Mouse (Mus musculus): Measurements from ENCODE around the gene Smco4. TPM values are rescaled to one million over a fixed set of nuclear protein-coding genes. Genes with fewer than 3 reads are reported as not detected.
"Not testable (repeated sequence)": the region's sequence is repeated elsewhere in the genome, so short reads cannot be mapped to it uniquely, and the experiment has no call there.

Gene Smco4
- polyA plus RNA-seq, 1 experiment from 2014 or later = 3.9 TPM

DNA sequence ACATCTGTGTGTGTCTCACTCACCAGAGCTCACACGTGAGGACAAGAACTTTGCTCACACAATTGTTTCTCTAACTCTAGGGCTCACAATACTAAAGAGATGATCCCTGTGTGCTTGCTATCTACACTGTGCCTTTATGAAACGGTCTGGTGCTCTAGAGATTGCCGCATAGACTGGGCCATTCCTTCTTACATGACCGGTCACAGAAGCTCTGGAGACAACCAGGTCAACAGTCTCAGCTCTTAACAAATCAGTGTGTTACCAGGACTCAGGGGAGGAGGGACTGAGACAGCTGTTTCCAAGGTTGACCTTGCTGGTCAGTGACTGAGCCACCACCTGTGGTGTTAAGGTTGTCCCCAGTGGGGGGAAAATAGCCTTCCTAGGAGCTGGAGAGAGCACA is 1.5 kb upstream of the Smco4 start:
- Histone ChIP-seq H3K4me2 (ENCODE audit: low read depth, low read length) (no peak overlapping the region), H3K4me3 (replicated peaks; ENCODE audit: low read length) (no peak overlapping the region), H3K9me3 (replicated peaks; ENCODE audit: control insufficient read depth, low read length) (no peaks in the 10 kb centered on the region), H3K36me3 (ENCODE audit: control insufficient read depth, insufficient read depth, low read length) (no peaks in the 10 kb centered on the region), H3K4me1 (ENCODE audit: control insufficient read depth, insufficient read depth, low read length) (peaks cover 13% of the 10 kb centered on the region), H3K9ac (ENCODE audit: low read length) (no peak overlapping the region), H3K27ac (ENCODE audit: low read length) (no peak overlapping the region), H3K27me3 (ENCODE audit: control insufficient read depth, insufficient read depth, low read length) (peaks cover 6% of the 10 kb centered on the region)
- WGBS = 78% methylated on average over 4 of the region's 4 CpGs
- no peak for ATAC-seq (ENCODE audit: insufficient read depth, low FRiP score)

DNA sequence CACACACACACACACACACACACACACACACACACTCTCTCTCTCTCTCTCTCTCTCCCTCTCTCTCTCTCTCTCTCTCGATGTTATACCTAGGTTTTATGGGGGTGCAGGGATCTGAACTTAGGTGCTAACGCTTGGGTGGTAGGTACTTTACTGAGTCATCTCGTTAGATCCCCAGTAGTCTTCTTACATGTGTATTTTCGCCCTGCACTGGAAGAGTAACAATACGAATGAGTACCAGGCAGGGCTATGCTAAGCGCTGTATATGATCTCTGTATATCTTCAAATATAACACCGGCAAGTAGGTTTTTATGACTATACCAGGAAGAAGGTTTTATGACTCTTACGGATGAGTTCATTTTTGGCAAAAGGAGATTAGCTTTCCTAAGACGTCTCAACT is 831 bp upstream of the Smco4 start:
- Histone ChIP-seq H3K36me3 (ENCODE audit: control insufficient read depth, insufficient read depth, low read length) (no peaks in the 10 kb centered on the region), H3K4me1 (ENCODE audit: control insufficient read depth, insufficient read depth, low read length) (peaks cover 14% of the 10 kb centered on the region), H3K9me3 (replicated peaks; ENCODE audit: control insufficient read depth, low read length) (no peaks in the 10 kb centered on the region), H3K4me2 (ENCODE audit: low read depth, low read length) (no peak overlapping the region), H3K9ac (ENCODE audit: low read length) (no peak overlapping the region), H3K27ac (ENCODE audit: low read length) (no peak overlapping the region), H3K4me3 (replicated peaks; ENCODE audit: low read length) (no peak overlapping the region), H3K27me3 (ENCODE audit: control insufficient read depth, insufficient read depth, low read length) (peaks cover 6% of the 10 kb centered on the region)
- 67% methylated on average over 9 of the region's 9 CpGs for WGBS
- no peak for ATAC-seq (ENCODE audit: insufficient read depth, low FRiP score)

DNA sequence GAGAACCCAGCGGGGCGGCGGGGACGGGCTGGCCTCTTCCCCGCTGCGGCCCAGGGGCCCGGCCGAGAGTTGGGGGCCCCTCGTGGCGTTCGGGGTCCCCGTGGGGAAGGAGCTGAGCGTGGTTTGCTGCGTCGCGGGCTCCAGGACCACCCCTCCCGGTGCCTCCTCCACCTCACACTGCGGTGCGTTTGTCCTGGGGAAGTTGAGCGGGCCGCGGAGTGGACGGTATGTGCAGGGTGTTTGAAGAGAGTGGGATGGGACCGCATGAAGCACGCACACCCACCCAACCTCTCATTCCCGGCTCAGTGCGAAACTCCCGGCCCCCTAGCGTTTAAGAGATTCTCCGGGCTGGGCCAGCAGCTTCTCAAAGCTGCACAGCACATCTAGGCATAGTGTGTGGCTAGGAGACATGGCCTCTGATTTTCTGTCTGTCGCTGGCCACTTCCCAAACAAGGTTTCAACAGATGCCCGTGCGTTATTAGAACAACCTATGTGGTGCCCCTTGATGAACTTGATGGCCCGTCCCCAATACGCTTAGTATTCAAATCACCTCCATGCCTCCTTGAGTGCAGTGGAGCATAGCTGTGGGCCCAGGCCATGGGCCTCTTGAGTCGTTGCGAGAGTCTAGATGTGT is 810 bp downstream of the Smco4 start:
- H3K4me3 ChIP-seq (replicated peaks; ENCODE audit: low read length) = peak overlapping the region; percentile 74
- H3K9ac ChIP-seq (ENCODE audit: low read length) = peak overlapping the region; percentile 93
- peak; percentile 71 for ATAC-seq (ENCODE audit: insufficient read depth, low FRiP score)
- 3% methylated on average over 37 of the region's 37 CpGs for WGBS
- H3K4me1 ChIP-seq (ENCODE audit: control insufficient read depth, insufficient read depth, low read length) = peaks cover 18% of the 10 kb centered on the region
- peak overlapping the region; percentile 75 for H3K27ac ChIP-seq (ENCODE audit: low read length)
- H3K27me3 ChIP-seq (ENCODE audit: control insufficient read depth, insufficient read depth, low read length) = peaks cover 6% of the 10 kb centered on the region
- peak overlapping the region; percentile 77 for H3K4me2 ChIP-seq (ENCODE audit: low read depth, low read length)
- H3K9me3 ChIP-seq (replicated peaks; ENCODE audit: control insufficient read depth, low read length) = no peaks in the 10 kb centered on the region
- H3K36me3 ChIP-seq (ENCODE audit: control insufficient read depth, insufficient read depth, low read length) = no peaks in the 10 kb centered on the region

DNA sequence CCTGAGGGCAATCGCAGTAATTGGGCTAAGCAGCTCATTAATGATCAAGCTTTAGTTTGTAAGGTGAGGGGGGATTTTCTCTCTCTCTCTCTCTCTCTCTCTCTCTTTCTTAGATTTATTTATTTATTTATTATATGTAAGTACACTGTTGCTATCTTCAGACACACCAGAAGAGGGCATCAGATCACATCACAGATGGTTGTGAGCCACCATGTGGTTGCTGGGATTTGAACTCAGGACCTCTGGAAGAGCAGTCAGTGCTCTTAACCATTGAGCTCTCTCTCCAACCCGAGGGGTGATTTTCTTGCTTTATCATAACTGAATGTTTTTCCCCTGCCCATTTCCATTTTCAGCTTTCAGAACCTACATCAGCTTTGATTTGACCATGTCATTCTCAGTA is 2.0 kb downstream of the Smco4 start:
- 92% methylated on average over 2 of the region's 2 CpGs for WGBS
- not testable (repeated sequence) for H3K27me3 ChIP-seq (ENCODE audit: control insufficient read depth, insufficient read depth, low read length); H3K4me2 ChIP-seq (ENCODE audit: low read depth, low read length); ATAC-seq (ENCODE audit: insufficient read depth, low FRiP score); H3K9ac ChIP-seq (ENCODE audit: low read length); H3K9me3 ChIP-seq (replicated peaks; ENCODE audit: control insufficient read depth, low read length); H3K27ac ChIP-seq (ENCODE audit: low read length); H3K4me3 ChIP-seq (replicated peaks; ENCODE audit: low read length); H3K36me3 ChIP-seq (ENCODE audit: control insufficient read depth, insufficient read depth, low read length)
- peaks cover 17% of the 10 kb centered on the region for H3K4me1 ChIP-seq (ENCODE audit: control insufficient read depth, insufficient read depth, low read length)

DNA sequence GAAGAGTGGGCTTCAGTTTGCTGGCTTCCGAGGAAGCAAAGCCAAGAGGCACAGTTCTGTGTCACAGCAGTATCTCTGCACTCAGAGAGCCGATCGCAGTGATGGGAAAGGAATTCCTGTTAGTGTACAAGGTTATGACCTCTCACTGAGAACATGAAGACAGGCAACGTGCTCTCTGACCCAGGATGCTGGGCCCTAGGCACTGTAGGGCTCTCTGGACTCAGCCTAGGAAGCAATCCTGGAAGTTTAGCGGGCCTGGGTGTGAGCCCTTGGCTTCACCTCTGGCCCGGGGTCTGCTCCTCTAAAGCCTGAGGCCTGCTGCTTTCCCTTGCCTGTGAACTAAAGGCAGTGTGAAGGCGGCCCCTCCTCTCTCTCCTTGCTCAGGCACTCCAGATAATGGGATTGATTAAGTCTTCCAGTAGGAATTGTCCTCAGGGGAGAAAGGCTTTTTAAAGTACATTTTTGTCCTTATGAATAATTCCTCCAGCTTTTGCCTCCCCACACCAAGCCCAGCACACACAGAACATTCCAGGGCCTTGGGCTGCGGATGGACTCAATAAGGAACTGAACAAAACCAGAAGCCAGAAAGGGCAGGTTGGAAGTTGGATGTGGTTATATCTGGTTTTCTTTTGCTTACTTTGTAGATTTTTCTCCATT is 2.8 kb downstream of the Smco4 start:
- Histone ChIP-seq H3K9ac (ENCODE audit: low read length) (0 out of 2 replicates have a peak overlapping the region, but pooled peaks have one; percentile 27), H3K4me2 (ENCODE audit: low read depth, low read length) (no peak overlapping the region), H3K27ac (ENCODE audit: low read length) (peak overlapping the region; percentile 7; the same call in 1 of the 2 replicates), H3K4me1 (ENCODE audit: control insufficient read depth, insufficient read depth, low read length) (peaks cover 19% of the 10 kb centered on the region), H3K4me3 (replicated peaks; ENCODE audit: low read length) (no peak overlapping the region), H3K9me3 (replicated peaks; ENCODE audit: control insufficient read depth, low read length) (no peaks in the 10 kb centered on the region), H3K27me3 (ENCODE audit: control insufficient read depth, insufficient read depth, low read length) (peaks cover 6% of the 10 kb centered on the region), H3K36me3 (ENCODE audit: control insufficient read depth, insufficient read depth, low read length) (no peaks in the 10 kb centered on the region)
- no peak for ATAC-seq (ENCODE audit: insufficient read depth, low FRiP score)
- WGBS = 48% methylated on average over 8 of the region's 8 CpGs

DNA sequence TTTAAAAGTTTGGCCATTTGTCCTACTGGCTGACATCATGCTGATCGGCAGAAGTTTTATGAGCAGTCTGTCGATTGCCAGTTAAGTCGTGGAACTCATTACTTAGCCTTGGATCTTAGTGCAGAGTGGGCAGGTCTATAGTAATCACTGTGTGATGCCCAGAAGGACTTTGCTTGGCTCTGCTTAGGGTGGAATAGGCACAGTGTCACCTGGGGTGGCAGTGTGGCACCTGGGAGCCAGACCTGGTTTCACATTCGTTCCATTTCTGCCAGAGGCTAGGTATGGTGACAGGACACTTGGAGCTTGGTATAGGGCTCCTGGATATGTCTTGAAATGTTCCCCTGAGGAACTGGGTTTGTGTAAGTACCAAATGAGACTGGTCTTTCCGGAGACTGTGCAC is 6.8 kb downstream of the Smco4 start:
- ATAC-seq (ENCODE audit: insufficient read depth, low FRiP score) = no peak
- no peaks in the 10 kb centered on the region for H3K9me3 ChIP-seq (replicated peaks; ENCODE audit: control insufficient read depth, low read length)
- 84% methylated on average over 5 of the region's 5 CpGs for WGBS
- no peaks in the 10 kb centered on the region for H3K36me3 ChIP-seq (ENCODE audit: control insufficient read depth, insufficient read depth, low read length)
- H3K4me1 ChIP-seq (ENCODE audit: control insufficient read depth, insufficient read depth, low read length) = peaks cover 27% of the 10 kb centered on the region; the same call in 1 of the 2 replicates
- no peak overlapping the region for H3K9ac ChIP-seq (ENCODE audit: low read length)
- H3K27me3 ChIP-seq (ENCODE audit: control insufficient read depth, insufficient read depth, low read length) = no peaks in the 10 kb centered on the region
- no peak overlapping the region for H3K4me3 ChIP-seq (replicated peaks; ENCODE audit: low read length)
- no peak overlapping the region for H3K4me2 ChIP-seq (ENCODE audit: low read depth, low read length)
- no peak overlapping the region for H3K27ac ChIP-seq (ENCODE audit: low read length)

DNA sequence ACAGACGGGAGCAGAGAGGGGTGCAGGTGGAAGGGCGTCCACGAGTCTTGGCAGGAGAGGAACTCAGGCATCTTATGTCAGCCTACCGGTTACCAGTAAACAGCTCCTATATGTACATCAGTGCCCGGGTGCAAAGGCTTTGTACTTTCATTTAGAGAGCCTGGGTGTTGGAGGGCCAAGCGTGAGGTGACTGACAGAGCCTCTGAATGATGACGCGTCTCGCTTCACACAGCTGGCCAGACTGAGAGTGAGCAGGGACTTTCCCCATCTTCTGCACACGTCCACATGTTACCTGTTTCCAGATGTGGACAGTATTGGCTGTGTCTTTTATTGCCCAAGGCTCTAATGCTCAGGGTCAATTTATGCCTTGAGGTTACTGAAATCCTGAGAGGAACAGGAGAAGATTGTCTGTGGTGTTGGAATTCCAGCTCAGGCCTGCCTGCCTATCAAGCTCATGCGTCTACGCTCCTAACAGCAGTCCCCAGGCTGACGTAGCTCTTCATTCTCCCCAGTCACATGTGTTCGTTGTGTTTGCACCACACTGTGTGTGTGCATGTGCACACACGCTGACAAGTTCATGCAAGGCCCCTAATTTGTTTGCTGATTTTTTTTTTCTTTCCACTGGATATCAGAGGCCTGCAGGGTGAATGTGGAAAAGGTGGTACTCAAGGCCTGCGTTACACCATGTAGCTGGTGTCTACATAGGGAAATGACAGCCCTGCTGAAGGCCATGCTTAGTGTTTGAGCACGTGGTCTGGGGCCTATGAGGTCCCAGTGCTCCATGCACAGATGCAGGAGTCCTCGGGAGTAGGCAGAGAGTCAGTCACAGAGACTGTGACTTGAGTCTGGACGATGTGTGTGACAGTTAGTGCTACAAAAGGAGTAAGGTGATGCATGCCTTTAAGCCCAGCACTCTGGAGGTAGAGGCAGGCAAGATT is 8.4 kb downstream of the Smco4 start:
- peak; percentile 31; the same call in 1 of the 2 replicates for ATAC-seq (ENCODE audit: insufficient read depth, low FRiP score)
- no peaks in the 10 kb centered on the region for H3K9me3 ChIP-seq (replicated peaks; ENCODE audit: control insufficient read depth, low read length)
- H3K27me3 ChIP-seq (ENCODE audit: control insufficient read depth, insufficient read depth, low read length) = no peaks in the 10 kb centered on the region
- 72% methylated on average over 19 of the region's 19 CpGs for WGBS
- no peaks in the 10 kb centered on the region for H3K36me3 ChIP-seq (ENCODE audit: control insufficient read depth, insufficient read depth, low read length)
- no peak overlapping the region for H3K27ac ChIP-seq (ENCODE audit: low read length)
- H3K4me2 ChIP-seq (ENCODE audit: low read depth, low read length) = no peak overlapping the region
- H3K9ac ChIP-seq (ENCODE audit: low read length) = no peak overlapping the region
- peaks cover 17% of the 10 kb centered on the region; the same call in 1 of the 2 replicates for H3K4me1 ChIP-seq (ENCODE audit: control insufficient read depth, insufficient read depth, low read length)
- H3K4me3 ChIP-seq (replicated peaks; ENCODE audit: low read length) = no peak overlapping the region

DNA sequence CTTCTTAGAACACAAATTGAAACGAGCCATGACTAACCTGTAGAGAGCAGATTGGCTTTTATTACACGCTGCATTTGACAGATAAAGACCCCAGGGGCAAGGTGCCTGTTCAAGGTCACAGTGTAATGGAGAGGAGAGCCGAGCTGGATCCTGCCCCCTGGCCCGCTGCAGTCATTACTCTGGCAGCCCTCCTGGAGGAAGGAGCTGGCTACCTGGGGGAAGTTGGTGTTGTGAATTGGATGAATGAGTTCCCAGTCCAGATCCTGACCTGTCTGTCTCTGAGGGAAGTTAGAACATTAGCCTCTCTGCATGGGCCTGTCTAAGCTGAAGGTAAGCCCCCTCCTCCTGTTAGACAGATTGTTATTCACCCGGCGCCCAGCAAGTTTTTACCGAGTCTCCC is 9.2 kb downstream of the Smco4 start:
- Histone ChIP-seq H3K4me3 (replicated peaks; ENCODE audit: low read length) (no peak overlapping the region), H3K27me3 (ENCODE audit: control insufficient read depth, insufficient read depth, low read length) (no peaks in the 10 kb centered on the region), H3K4me2 (ENCODE audit: low read depth, low read length) (no peak overlapping the region), H3K4me1 (ENCODE audit: control insufficient read depth, insufficient read depth, low read length) (peaks cover 20% of the 10 kb centered on the region; the same call in 1 of the 2 replicates), H3K9ac (ENCODE audit: low read length) (no peak overlapping the region), H3K9me3 (replicated peaks; ENCODE audit: control insufficient read depth, low read length) (no peaks in the 10 kb centered on the region), H3K27ac (ENCODE audit: low read length) (no peak overlapping the region), H3K36me3 (ENCODE audit: control insufficient read depth, insufficient read depth, low read length) (no peaks in the 10 kb centered on the region)
- no peak for ATAC-seq (ENCODE audit: insufficient read depth, low FRiP score)
- 59% methylated on average over 7 of the region's 7 CpGs for WGBS

DNA sequence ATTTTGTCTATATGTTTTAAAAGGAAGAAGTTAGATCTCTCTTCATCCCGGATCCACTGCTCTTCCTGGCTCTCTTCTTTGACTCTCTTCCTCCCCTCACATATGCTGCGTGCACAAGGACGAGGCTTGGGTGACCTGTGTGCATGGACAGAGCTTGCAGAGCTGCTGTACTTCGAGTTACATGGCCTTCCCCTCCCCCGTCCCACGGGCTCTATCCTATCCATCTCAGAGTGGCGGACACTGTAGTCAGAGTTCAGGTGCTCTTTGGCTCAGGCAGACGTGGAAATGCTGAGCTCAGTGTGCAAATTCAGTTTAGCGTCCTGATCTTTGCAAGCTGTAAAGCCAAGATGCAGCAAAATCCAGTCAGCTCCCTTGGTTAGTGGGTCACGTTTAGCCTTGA is 10.1 kb downstream of the Smco4 start:
- H3K27ac ChIP-seq (ENCODE audit: low read length) = no peak overlapping the region
- WGBS = 59% methylated on average over 10 of the region's 10 CpGs
- no peak overlapping the region for H3K4me3 ChIP-seq (replicated peaks; ENCODE audit: low read length)
- ATAC-seq (ENCODE audit: insufficient read depth, low FRiP score) = no peak
- H3K27me3 ChIP-seq (ENCODE audit: control insufficient read depth, insufficient read depth, low read length) = no peaks in the 10 kb centered on the region
- no peaks in the 10 kb centered on the region for H3K9me3 ChIP-seq (replicated peaks; ENCODE audit: control insufficient read depth, low read length)
- no peaks in the 10 kb centered on the region for H3K36me3 ChIP-seq (ENCODE audit: control insufficient read depth, insufficient read depth, low read length)
- H3K4me2 ChIP-seq (ENCODE audit: low read depth, low read length) = no peak overlapping the region
- peaks cover 23% of the 10 kb centered on the region; the same call in 1 of the 2 replicates for H3K4me1 ChIP-seq (ENCODE audit: control insufficient read depth, insufficient read depth, low read length)
- no peak overlapping the region for H3K9ac ChIP-seq (ENCODE audit: low read length)
